Mouse (Mus musculus) heart, adult 9 months (tissue): Measurements from ENCODE around the gene Lekr1.

Source experiments
- DNase-seq, 2 experiments: peaks; one replicate each; pipeline ENCODE4 v3.0.0; 2022; ENCODE audit warnings: low spot score in 2 of 2

Lekr1 gene

DNA sequence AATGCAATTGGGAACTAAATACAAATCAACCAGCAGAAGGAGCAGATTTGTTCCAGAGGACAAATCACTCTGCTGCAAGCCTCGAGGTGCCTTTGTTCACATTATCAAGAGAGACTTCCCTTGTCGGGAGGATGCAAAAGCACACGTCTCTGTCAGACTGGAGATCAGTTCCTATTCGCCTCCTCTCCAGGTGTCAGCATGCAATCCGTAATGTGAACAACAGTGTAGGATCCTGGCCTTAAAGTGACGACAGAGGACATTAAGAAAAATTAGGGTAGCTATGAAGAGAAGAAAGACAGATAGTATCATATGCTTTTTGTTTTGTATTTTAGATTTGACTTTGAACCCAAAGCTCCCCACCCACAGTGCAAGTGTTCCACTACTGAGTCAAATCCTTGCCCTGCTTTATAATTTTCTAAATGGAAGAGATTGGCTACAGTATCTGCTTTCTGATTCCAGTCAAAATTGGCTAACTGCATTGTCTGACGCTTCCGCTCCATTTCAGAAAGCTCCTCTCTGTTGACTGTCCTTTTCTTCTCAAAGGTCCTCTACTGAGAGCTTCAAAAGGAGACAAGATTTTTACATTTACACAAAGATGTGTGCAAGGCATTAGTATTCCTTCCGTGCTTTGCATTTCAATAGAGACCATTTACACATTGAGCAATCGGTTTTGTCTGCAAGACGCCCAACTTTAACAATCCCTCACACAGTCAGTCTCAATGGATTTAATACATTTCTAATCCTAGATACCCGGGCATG, 8.9 kb upstream of the Lekr1 start:
- no peak for DNase-seq

DNA sequence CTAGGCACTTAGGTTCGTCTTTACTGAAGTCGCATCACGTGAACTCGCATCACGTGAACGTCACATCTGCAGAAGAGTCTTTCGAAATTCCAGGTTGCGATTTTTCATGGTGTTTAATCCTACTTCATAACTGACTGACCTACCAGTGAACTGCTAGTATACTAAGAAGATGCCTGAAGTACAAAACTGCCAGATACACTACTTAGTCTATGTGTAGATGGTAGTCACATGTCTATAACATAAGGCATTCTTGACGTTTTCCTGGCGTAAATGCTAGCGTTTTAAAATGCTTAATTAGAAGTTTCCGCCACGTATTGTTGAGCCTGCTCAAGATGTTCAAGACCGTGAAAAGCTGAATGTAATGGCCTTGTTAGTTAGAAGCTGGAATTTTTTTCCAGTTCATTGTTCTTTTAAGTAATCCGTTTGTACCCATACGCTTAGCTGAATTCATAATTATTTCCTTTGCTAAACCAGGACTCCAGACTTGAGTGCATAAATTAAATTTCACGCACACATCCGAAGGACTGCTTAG, 7.9 kb upstream of the Lekr1 start:
- no peak for DNase-seq

- DNase-seq, result peak; percentile 81 to 86
Measured at GRCm38 (mm10) chr3:65658721-65659619, 7.1 kb upstream of the Lekr1 start.

- no peak for DNase-seq
Measured at GRCm38 (mm10) chr3:65659620-65659932, 6.5 kb upstream of the Lekr1 start.

GRCm38 (mm10) chr3:65660336-65660735, 5.7 kb upstream of the Lekr1 start:
- no peak for DNase-seq

- DNase-seq, result no peak
Measured at GRCm38 (mm10) chr3:65661731-65662130, 4.3 kb upstream of the Lekr1 start.

DNA sequence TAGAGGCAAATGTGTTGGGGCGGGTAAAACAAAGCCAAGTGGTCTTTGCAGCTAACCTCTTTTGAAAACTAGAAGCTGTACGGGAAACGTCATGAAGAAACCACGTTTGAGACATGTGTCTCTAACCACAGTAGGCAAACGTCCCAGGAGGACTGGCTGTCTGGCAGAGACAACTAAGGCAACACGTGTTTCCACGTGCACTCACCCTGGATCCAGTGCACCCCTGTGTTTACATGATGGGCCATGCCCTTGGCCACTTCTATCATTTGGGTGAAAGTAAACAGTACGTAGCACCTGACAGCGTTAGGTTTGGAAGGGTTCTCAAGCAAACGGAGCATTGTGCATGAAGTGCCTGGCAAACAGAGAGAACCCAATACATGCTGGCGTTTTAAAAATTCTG, 2.9 kb upstream of the Lekr1 start:
- DNase-seq, result no peak

DNA sequence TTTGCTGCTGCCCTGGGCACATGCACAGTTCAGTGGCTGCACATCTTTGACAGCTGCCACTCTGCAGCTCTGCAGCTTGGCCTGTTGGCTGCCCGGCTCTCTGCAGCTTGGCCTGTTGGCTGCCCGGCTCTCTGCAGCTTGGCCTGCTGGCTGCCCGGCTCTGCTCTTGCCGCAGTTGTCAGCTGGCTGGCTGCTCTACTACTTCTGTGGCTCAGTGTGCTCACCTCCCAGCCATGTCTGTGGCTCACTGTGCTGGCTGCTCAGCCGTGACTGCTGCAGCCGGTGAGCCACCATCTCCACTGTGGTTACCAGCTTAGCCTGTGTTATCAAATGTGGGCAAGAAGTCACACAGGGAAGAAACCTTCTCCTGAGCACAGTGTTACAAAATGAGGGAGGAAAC, 4.2 kb downstream of the Lekr1 start:
- DNase-seq, result no peak

DNA sequence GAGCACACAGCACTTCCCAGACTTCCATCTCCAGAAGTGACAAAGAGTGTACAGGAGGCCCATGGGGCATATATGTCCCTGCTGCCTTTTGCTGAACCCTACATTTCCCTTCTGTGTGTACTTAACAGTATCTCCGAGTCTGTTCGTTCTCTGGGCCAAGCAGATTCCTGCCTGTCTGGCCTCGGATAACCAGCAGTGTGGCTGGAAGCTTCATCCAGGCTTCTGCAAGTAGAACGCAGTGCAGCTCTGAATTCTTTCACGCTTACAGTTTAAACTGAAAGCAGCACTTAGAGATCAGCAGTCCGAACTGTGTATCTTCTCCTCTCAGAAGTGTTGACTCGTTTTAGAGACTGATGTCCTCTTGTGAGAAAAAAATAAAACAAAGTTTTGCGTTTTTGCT, 7.7 kb downstream of the Lekr1 start:
- peak; percentile 19 to 28 for DNase-seq

DNA sequence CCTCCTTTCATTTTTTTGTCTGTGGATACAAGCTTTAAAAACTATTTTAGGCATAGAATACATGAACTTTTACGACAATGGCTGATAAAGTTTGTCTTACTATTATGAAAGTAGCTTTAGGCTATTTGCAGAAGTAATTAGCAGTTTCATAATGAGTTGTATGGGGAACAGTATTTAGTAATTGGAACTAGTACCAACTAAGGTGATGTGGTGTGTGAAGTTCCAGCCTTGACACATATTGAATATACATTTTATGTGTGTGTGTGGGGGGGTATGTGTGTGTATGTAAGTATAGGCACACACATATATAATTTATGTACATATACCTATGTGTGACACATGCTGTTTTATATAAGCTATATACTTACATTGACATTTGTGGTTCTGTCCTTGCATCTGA, 14.6 kb downstream of the Lekr1 start:
- no peak for DNase-seq

GRCm38 (mm10) chr3:65689705-65690104, 23.7 kb downstream of the Lekr1 start:
- DNase-seq, result no peak

DNA sequence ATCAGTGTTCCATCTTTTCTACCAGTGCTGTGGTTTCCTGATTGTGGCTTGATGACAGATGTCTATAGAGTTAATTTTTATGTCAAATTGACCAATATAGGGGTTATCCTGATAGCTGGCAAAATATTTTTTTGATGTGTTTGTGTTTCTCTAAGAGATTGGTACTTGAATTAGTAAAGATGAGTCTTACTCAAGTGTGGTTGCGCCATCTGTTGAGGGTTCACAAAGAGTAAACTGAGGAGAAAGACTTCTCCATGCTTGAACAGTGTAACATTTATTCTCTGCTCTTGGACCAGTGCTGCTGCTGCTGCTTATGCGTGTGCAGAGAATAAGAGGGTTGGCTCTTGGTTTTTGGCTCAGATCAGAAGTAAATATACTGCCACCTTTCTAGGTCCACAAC, 24.8 kb downstream of the Lekr1 start:
- DNase-seq, result no peak

DNA sequence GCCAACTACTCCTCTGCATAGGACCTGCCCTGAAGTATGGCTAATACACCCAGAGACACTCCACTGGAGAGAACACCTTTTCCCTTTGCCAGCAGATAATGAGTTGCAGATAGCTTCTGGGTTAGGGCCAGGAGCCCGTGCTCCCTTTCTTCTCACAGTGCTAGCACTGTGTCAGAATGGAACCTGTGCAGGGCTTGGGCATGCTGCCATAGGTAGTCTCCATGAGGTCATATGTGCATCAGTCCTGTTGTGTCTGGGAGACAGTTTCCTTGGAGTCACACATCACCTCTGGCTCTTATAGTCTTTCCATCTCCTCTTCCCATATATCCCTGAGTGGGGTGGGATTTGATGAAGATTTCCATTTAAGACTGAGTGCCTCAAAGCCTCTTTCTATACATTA, 33.7 kb downstream of the Lekr1 start:
- no peak for DNase-seq

DNA sequence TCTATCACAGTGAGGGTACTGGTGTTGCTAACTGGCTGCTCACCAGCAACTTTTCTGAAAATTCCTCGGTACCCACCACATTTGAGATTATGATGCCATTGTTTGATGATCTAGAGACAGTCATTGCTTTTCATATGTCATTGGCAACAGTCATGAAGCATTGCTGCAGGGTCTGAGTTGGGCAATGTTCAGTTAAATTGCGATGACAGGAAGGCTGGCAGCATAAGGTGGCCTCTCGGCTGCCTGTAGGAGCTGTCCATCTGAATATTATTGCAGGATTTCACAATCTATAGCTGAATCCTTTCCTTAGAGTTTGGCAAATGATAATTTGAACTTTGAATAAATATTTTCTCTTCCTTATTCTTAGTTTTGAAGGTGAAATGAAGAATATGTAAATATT, 48.3 kb downstream of the Lekr1 start:
- no peak for DNase-seq

GRCm38 (mm10) chr3:65717406-65717805, 51.4 kb downstream of the Lekr1 start:
- DNase-seq, result no peak

DNA sequence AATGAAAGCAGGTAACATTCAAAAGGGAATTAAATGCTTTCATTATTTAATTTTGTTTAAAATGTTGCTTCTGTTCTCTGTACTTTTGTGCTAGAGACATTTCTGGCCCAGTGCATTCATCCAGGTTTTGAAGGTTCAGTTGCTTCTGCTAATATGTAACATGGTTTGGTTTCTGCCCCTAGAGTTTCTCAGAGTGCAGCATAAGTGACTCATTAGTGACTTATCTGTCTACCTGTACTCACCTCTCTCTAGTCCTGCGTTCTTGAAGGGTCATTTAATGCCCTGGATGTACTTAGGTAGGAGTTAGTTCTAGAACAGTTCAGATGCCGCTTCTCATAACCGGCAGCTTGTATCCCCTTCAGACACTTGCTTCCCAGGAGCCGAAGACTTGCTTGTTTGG, 56.9 kb downstream of the Lekr1 start:
- no peak for DNase-seq

- no peak for DNase-seq
Measured at GRCm38 (mm10) chr3:65723664-65724063, 57.6 kb downstream of the Lekr1 start.

DNA sequence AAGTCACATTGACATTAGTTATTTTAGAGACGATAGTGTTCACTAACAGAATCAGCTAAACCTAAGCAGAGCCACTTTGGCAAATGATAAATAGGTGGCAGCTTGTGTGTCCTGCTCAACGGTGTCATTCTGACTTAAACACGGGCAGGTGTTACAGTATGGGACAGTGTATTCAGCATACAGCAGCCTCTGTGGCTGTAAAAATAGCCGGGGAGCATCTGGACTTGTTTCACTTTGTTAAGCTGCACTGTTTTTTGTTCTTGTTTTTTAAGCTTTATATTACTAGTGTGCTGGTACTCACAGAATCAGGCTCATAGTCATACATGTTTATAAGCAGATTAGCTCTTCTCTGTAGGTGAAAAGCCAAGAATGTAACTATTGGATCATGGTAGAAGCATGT, 71.8 kb downstream of the Lekr1 start:
- DNase-seq, result no peak

DNA sequence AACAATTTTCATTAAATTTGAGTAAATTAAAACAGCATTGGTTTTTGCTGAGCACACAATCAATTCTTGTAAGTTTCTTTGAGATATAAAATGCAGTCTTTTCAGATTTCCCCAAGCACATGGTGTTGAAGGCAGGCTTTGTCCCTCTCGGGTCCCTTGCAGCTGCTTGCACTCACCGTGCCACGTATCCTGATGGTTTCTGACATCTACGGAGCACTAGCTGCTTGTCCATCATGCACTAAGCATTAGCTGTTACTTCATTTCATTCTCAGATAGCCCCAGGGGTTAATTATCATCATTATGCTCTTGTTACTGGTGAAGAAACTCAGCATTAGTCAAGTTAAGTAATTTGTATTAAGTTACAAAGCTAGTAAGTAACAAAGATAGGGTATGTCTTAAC, 78.9 kb downstream of the Lekr1 start:
- DNase-seq, result no peak

DNA sequence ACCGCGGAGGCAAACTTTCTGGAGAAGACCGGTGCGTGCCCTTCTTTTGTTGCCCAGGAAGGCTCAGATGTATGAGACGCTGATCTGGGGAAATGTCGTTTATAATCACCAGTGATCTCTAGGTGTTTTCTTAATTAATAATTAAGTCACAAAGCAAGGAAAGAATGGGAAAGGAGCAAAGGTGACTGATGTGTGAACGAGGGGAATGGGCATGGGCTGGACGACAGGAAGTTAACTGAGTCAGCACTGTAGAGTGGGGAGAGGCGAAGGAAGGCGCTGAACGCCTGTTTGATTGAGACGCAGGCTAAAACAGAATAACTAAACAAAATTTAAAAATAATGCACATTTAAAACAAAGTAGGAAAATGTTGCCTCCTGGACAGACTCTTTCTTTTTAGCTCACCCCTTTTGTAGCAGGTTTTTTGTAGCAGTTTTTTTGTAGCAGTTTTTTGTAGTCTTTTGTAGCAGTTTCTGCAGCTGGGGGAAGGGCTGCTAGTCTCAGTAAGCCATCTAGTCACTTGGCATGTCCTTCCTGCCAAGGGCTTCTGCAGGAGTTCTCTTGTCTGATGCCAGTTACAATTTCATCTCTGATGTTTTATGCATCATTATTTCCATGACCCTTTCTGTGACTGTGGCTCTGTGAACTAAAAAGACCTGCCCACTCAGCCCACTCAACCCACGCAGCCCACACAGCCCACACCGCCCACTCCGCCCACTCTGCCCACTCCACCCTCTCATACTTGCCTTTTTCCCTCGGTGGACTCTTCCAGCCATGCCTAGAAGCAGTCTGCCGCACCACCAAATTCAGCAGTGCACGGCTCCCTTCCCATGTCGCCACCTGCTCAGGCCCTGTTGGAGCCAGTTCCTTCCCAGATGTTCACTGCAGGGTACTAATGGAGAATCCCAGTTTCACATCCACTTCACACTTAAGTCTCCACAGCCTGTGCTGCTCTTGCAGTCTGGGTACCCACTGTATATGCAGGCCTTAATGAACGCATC, 98.8 kb downstream of the Lekr1 start:
- DNase-seq, result no peak

- no peak for DNase-seq
Measured at GRCm38 (mm10) chr3:65766387-65766786, 100.4 kb downstream of the Lekr1 start.
